Mouse (Mus musculus) olfactory bulb, adult 2 months (tissue): ENCODE results near the gene Bex6. TPM values are rescaled to one million over a fixed set of nuclear protein-coding genes. Genes with fewer than 3 reads are reported as not detected.
"Not testable (repeated sequence)": the region's sequence is repeated elsewhere in the genome, so short reads cannot be mapped to it uniquely, and the experiment has no call there.

ENCODE experiments used
- H3K27ac ChIP-seq: fragments of 200-500 bp; 2 replicates; pipeline ENCODE4 v1.5.1; 2012; ENCODE audit warnings: low read depth, low read length; ENCODE audit not compliant: insufficient read depth
- H3K4me1 ChIP-seq: fragments of 200-500 bp; 2 replicates; pipeline ENCODE4 v1.6.1; 2012; ENCODE audit warnings: low read length; ENCODE audit not compliant: control insufficient read depth, insufficient read depth
- H3K4me3 ChIP-seq: fragments of 200-500 bp; 2 replicates; pipeline ENCODE4 v1.5.1; 2012; ENCODE audit warnings: mild to moderate bottlenecking, low read depth, low read length, moderate library complexity; ENCODE audit not compliant: insufficient read depth
- CTCF ChIP-seq: fragments of 200-500 bp; IDR thresholded peaks from 2 replicates; pipeline ENCODE4 v1.5.1; 2012; ENCODE audit warnings: low read depth, mild to moderate bottlenecking, low read length, moderate library complexity; ENCODE audit not compliant: insufficient read depth
- POLR2A ChIP-seq: fragments of 200-500 bp; IDR thresholded peaks from 2 replicates; pipeline ENCODE4 v1.6.1; 2012; ENCODE audit warnings: mild to moderate bottlenecking, low read depth, low read length, moderate library complexity; ENCODE audit not compliant: insufficient read depth
- WGBS: fragments of 180-500 bp; shearing (Covaris S2); methylation state at CpG from one replicate; pipeline ENCODE4 v1.1.7; 2018; 5-methylcytosine and 5-hydroxymethylcytosine counted together
- polyA plus RNA-seq: library from polyadenylated mRNA; stranded (reverse); fragments of >200 nt; gene quantifications from 2 replicates; pipeline ENCODE4 v1.2.4, GENCODE M21; 2012; ENCODE audit warnings: low replicate concordance; ENCODE audit not compliant: missing spikeins, insufficient read depth, insufficient read length

Bex6 gene
- polyA plus RNA-seq, 1 experiment = not detected

GRCm38 (mm10) chr16:32190011-32190441 is 10.4 kb downstream of the Bex6 start:
- 65% methylated on average over 12 of the region's 12 CpGs for WGBS

GRCm38 (mm10) chr16:32200256-32201003 is 20.8 kb downstream of the Bex6 start:
- TF ChIP-seq CTCF (no peak), POLR2A (no peak)
- 51% methylated on average over 21 of the region's 21 CpGs for WGBS
- peak overlapping the region; percentile 42 for H3K4me3 ChIP-seq
- peak overlapping the region; percentile 84; the same call in 1 of the 2 replicates for H3K27ac ChIP-seq
- peaks cover 4% of the 10 kb centered on the region; the same call in 1 of the 2 replicates for H3K4me1 ChIP-seq

More at GRCm38 (mm10) chr16:32190011-32190441, 10.4 kb downstream of the Bex6 start:
- Histone ChIP-seq H3K27ac (no peak overlapping the region), H3K4me1 (peaks cover 4% of the 10 kb centered on the region; the same call in 1 of the 2 replicates), H3K4me3 (no peak overlapping the region)
- TF ChIP-seq POLR2A (no peak), CTCF (no peak)

GRCm38 (mm10) chr16:32201004-32201325 is 21.3 kb downstream of the Bex6 start:
- Histone ChIP-seq H3K4me1 (peaks cover 4% of the 10 kb centered on the region; the same call in 1 of the 2 replicates), H3K4me3 (peak overlapping the region; percentile 42; the same call in 1 of the 2 replicates), H3K27ac (peak overlapping the region; percentile 32; the same call in 1 of the 2 replicates)
- TF ChIP-seq POLR2A (no peak), CTCF (no peak)
- 28% methylated on average over 9 of the region's 9 CpGs for WGBS

GRCm38 (mm10) chr16:32202681-32203080 is 23.1 kb downstream of the Bex6 start:
- Histone ChIP-seq H3K27ac (no peak overlapping the region), H3K4me1 (peaks cover 4% of the 10 kb centered on the region; the same call in 1 of the 2 replicates), H3K4me3 (no peak overlapping the region)
- 71% methylated on average over 6 of the region's 6 CpGs for WGBS
- TF ChIP-seq CTCF (peak; percentile 54), POLR2A (no peak)

GRCm38 (mm10) chr16:32204902-32205301 is 25.3 kb downstream of the Bex6 start:
- Histone ChIP-seq H3K4me1 (peaks cover 4% of the 10 kb centered on the region; the same call in 1 of the 2 replicates), H3K4me3 (no peak overlapping the region), H3K27ac (no peak overlapping the region)
- WGBS = 58% methylated on average over 3 of the region's 3 CpGs
- no peak for TF ChIP-seq CTCF
- TF ChIP-seq POLR2A = no peak

GRCm38 (mm10) chr16:32214156-32214555 is 34.5 kb downstream of the Bex6 start:
- TF ChIP-seq CTCF = no peak
- no peak for TF ChIP-seq POLR2A
- H3K4me3 ChIP-seq = no peak overlapping the region
- no peak overlapping the region for H3K27ac ChIP-seq

GRCm38 (mm10) chr16:32214804-32215576 is 35.4 kb downstream of the Bex6 start:
- WGBS = 51% methylated on average over 17 of the region's 17 CpGs
- Histone ChIP-seq H3K4me3 (no peak overlapping the region), H3K27ac (no peak overlapping the region), H3K4me1 (peaks cover 5% of the 10 kb centered on the region)
- TF ChIP-seq POLR2A (no peak), CTCF (no peak)

More at GRCm38 (mm10) chr16:32214156-32214555, 34.5 kb downstream of the Bex6 start:
- H3K4me1 ChIP-seq = peaks cover 5% of the 10 kb centered on the region

GRCm38 (mm10) chr16:32221803-32222202 is 42.2 kb downstream of the Bex6 start:
- no peaks in the 10 kb centered on the region for H3K4me1 ChIP-seq
- no peak for TF ChIP-seq POLR2A
- TF ChIP-seq CTCF = no peak
- no peak overlapping the region for H3K27ac ChIP-seq
- no peak overlapping the region for H3K4me3 ChIP-seq
- WGBS = 86% methylated on average over 4 of the region's 4 CpGs

GRCm38 (mm10) chr16:32222399-32222798 is 42.8 kb downstream of the Bex6 start:
- Histone ChIP-seq H3K4me3 (no peak overlapping the region), H3K27ac (no peak overlapping the region), H3K4me1 (no peaks in the 10 kb centered on the region)
- no peak for TF ChIP-seq POLR2A
- TF ChIP-seq CTCF = no peak

- H3K4me1 ChIP-seq, H3K27ac ChIP-seq, H3K4me3 ChIP-seq: not testable (repeated sequence)
- WGBS = 68% methylated on average over 3 of the region's 3 CpGs
These were observed 52.4 kb downstream of the Bex6 start for GRCm38 (mm10) chr16:32232050-32232449.

Other genes starting within 250 kb of the Bex6 start
- gene Pigz, start 246.0 kb upstream of the Bex6 start, polyA plus RNA-seq = not detected in 2 replicates
- gene 0610012G03Rik, start 231.3 kb upstream of the Bex6 start, polyA plus RNA-seq = not detected in 2 replicates
- gene Ncbp2, start 231.3 kb upstream of the Bex6 start, polyA plus RNA-seq = not detected in 2 replicates
- gene Senp5, start 176.5 kb upstream of the Bex6 start, polyA plus RNA-seq = not detected in 2 replicates
- 52.8 TPM in 1 of 2 replicates, not detected in the other for gene Pak2, start 100.5 kb upstream of the Bex6 start, polyA plus RNA-seq
- gene Pigx, start 80.1 kb upstream of the Bex6 start, polyA plus RNA-seq = not detected in 2 replicates
- 179 TPM in 1 of 2 replicates, not detected in the other for gene Cep19, start 80.0 kb upstream of the Bex6 start, polyA plus RNA-seq
- not detected in 2 replicates for gene Nrros, start 14.2 kb upstream of the Bex6 start, polyA plus RNA-seq
- gene Fbxo45, start 67.3 kb downstream of the Bex6 start, polyA plus RNA-seq = not detected in 2 replicates
- not detected in 2 replicates for gene Wdr53, start 67.4 kb downstream of the Bex6 start, polyA plus RNA-seq
- not detected in 2 replicates for gene Smco1, start 91.6 kb downstream of the Bex6 start, polyA plus RNA-seq
- gene Rnf168, start 97.6 kb downstream of the Bex6 start, polyA plus RNA-seq = not detected in 2 replicates
- gene Ubxn7, start 152.4 kb downstream of the Bex6 start, polyA plus RNA-seq = 56.5 TPM in 1 of 2 replicates, not detected in the other
- gene Tm4sf19, start 220.7 kb downstream of the Bex6 start, polyA plus RNA-seq = not detected in 2 replicates
- not detected in 2 replicates for gene Tctex1d2, start 239.9 kb downstream of the Bex6 start, polyA plus RNA-seq